Mouse (Mus musculus): ENCODE results near the gene Jak2. TPM values are rescaled to one million over a fixed set of nuclear protein-coding genes. Genes with fewer than 3 reads are reported as not detected.

Jak2 gene
- polyA plus RNA-seq, 1 experiment from 2014 or later = 8.1 TPM

DNA sequence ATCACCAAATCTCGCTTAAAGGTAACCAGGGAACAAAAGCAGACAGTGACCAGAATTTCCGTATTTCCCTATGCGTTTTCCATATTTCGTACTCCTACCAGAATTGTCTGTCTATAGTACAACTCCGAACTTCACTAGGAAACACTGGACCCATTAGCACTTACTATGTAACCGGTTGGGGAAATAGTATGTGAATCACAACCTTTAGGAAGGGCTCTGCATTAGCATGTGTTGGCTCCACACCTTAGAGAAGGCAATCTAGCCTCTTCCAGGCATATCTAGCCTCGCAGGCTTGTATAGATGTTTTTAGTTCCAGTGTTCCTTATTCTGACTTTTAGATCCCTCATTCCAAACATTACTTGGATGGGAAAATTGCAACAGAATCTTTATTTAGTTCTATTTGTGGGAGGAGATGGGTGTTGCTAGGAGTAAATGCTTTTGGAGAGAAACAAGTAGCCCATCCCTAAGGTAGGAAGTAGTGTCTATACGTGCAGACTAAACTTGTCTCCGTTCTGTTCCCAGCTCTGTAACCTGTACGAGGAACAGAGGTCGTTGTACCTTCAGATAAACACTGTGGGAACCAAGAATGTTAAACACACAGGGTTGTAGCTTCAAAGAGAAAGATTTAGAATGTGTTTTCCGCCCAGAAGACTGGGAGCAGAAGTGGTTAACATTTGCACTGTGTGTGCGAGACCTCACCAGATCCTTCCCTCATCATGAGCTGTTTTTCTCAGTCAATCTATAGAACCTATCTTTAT, 110.7 kb downstream of the Jak2 start:
- Histone ChIP-seq H3K36me3 (no peaks in the 10 kb centered on the region), H3K4me1 (peaks cover 11% of the 10 kb centered on the region; the same call in 1 of the 2 replicates), H3K27ac (peak overlapping the region; percentile 88), H3K4me3 (peak overlapping the region; percentile 72), H3K27me3 (ENCODE audit: insufficient read depth, poor library complexity, severe bottlenecking) (no peaks in the 10 kb centered on the region), H3K9me3 (no peaks in the 10 kb centered on the region)
- 45% methylated on average over 13 of the region's 13 CpGs for WGBS
- no peak for DNase-seq (ENCODE audit: low spot score)

Other genes with a start within 250 kb of the Jak2 start
- 77.8 TPM in 2 replicates for gene Ak3, start 203.9 kb upstream of the Jak2 start, polyA plus RNA-seq (2016; fragmentation: Nextera tagmentation; extraction: Ambion mirVana)
- gene Rcl1, start 150.5 kb upstream of the Jak2 start, polyA plus RNA-seq (2016; fragmentation: Nextera tagmentation; extraction: Ambion mirVana) = 38.9 and 64.4 TPM in 2 replicates
- 4.6 and 6.5 TPM in 2 replicates for gene Insl6, start 73.5 kb downstream of the Jak2 start, polyA plus RNA-seq (2016; fragmentation: Nextera tagmentation; extraction: Ambion mirVana)
- 0.38 TPM in 1 of 2 replicates, not detected in the other for gene Rln1, start 82.8 kb downstream of the Jak2 start, polyA plus RNA-seq (2016; fragmentation: Nextera tagmentation; extraction: Ambion mirVana)
- gene Plgrkt, start 115.6 kb downstream of the Jak2 start, polyA plus RNA-seq (2016; fragmentation: Nextera tagmentation; extraction: Ambion mirVana) = 41.5 and 42.5 TPM in 2 replicates
- 0.39 and 0.41 TPM in 2 replicates for gene Cd274, start 115.6 kb downstream of the Jak2 start, polyA plus RNA-seq (2016; fragmentation: Nextera tagmentation; extraction: Ambion mirVana)
- gene Pdcd1lg2, start 159.1 kb downstream of the Jak2 start, polyA plus RNA-seq (2016; fragmentation: Nextera tagmentation; extraction: Ambion mirVana) = not detected in 2 replicates

Measured in heart, embryonic 10.5 days (tissue).